Mouse (Mus musculus) neural tube, embryonic 13.5 days (tissue): ENCODE results near the gene Prr7. TPM values are rescaled to one million over a fixed set of nuclear protein-coding genes. Genes with fewer than 3 reads are reported as not detected.

Source experiments
- ATAC-seq: fragments of 200-750 bp; cut with Nextera tagmentation; 2 replicates; pipeline ENCODE4 v1.8.0; 2017; ENCODE audit warnings: low read depth, mild to moderate bottlenecking, moderate TSS enrichment, moderate library complexity
- H3K27ac ChIP-seq: fragments of 300-500 bp; sonication (generic); replicated peaks from 2 replicates; pipeline ENCODE4 v1.5.1; 2015; ENCODE audit warnings: moderate library complexity, mild to moderate bottlenecking, inconsistent platforms
- H3K27me3 ChIP-seq: fragments of 300-500 bp; sonication (generic); 2 replicates; pipeline ENCODE4 v1.6.1; 2015; ENCODE audit warnings: mild to moderate bottlenecking, inconsistent platforms
- H3K36me3 ChIP-seq: fragments of 300-500 bp; sonication (generic); 2 replicates; pipeline ENCODE4 v1.6.1; 2015; ENCODE audit warnings: mild to moderate bottlenecking, inconsistent platforms
- H3K4me1 ChIP-seq: fragments of 300-500 bp; sonication (generic); replicated peaks from 2 replicates; pipeline ENCODE4 v1.6.1; 2015; ENCODE audit warnings: inconsistent platforms
- H3K4me2 ChIP-seq: fragments of 300-500 bp; sonication (generic); 2 replicates; pipeline ENCODE4 v1.6.1; 2015; ENCODE audit warnings: inconsistent platforms, mild to moderate bottlenecking, moderate library complexity
- H3K4me3 ChIP-seq: fragments of 300-500 bp; sonication (generic); 2 replicates; pipeline ENCODE4 v1.5.1; 2015; ENCODE audit warnings: mild to moderate bottlenecking, inconsistent platforms
- H3K9ac ChIP-seq: fragments of 300-500 bp; sonication (generic); 2 replicates; pipeline ENCODE4 v1.6.1; 2015; ENCODE audit warnings: moderate library complexity, mild to moderate bottlenecking, inconsistent platforms
- H3K9me3 ChIP-seq: fragments of 300-500 bp; sonication (generic); 2 replicates; pipeline ENCODE4 v1.6.1; 2016; ENCODE audit warnings: inconsistent platforms
- WGBS: fragments of 180-500 bp; shearing (Covaris S2); methylation state at CpG from one replicate; pipeline ENCODE4 v1.1.7; 2015; 5-methylcytosine and 5-hydroxymethylcytosine counted together
- polyA plus RNA-seq: library from polyadenylated mRNA; unstranded; fragments of >200 nt; fragmentation: Nextera tagmentation; extraction: Ambion mirVana; gene quantifications from 2 replicates; pipeline ENCODE4 v1.2.1, GENCODE M21; 2015

The Prr7 gene
- polyA plus RNA-seq, 1 experiment from 2014 or later = 2.5 TPM

GRCm38 (mm10) chr13:55451296-55451695, 12.8 kb upstream of the Prr7 start:
- H3K36me3 ChIP-seq = peaks cover 69% of the 10 kb centered on the region
- ATAC-seq = no peak
- H3K27me3 ChIP-seq = no peaks in the 10 kb centered on the region
- 89% methylated on average over 10 of the region's 10 CpGs for WGBS
- H3K9ac ChIP-seq = no peak overlapping the region
- peaks cover 22% of the 10 kb centered on the region for H3K4me1 ChIP-seq
- H3K4me2 ChIP-seq = no peak overlapping the region
- H3K4me3 ChIP-seq = no peak overlapping the region
- no peak overlapping the region for H3K27ac ChIP-seq
- H3K9me3 ChIP-seq = no peaks in the 10 kb centered on the region

- no peak for ATAC-seq
- no peaks in the 10 kb centered on the region for H3K9me3 ChIP-seq
- H3K4me3 ChIP-seq = no peak overlapping the region
- no peak overlapping the region for H3K9ac ChIP-seq
- H3K36me3 ChIP-seq = peaks cover 76% of the 10 kb centered on the region
- WGBS = 93% methylated on average over 16 of the region's 16 CpGs
- H3K4me2 ChIP-seq = no peak overlapping the region
- no peak overlapping the region for H3K27ac ChIP-seq
- no peaks in the 10 kb centered on the region for H3K27me3 ChIP-seq
- H3K4me1 ChIP-seq = peaks cover 16% of the 10 kb centered on the region
Measured at GRCm38 (mm10) chr13:55451785-55452549, 12.1 kb upstream of the Prr7 start.

- Histone ChIP-seq H3K27me3 (peaks cover 9% of the 10 kb centered on the region; the same call in 1 of the 2 replicates), H3K4me1 (peaks cover 45% of the 10 kb centered on the region), H3K27ac (peak overlapping the region; percentile 98; the same call in 1 of the 2 replicates), H3K9me3 (no peaks in the 10 kb centered on the region), H3K36me3 (peaks cover 42% of the 10 kb centered on the region), H3K4me2 (peak overlapping the region; percentile 77), H3K4me3 (0 out of 2 replicates have a peak overlapping the region, but pooled peaks have one; percentile 80), H3K9ac (no peak overlapping the region)
- no peak for ATAC-seq
- WGBS = 56% methylated on average over 2 of the region's 2 CpGs
Measured at GRCm38 (mm10) chr13:55462965-55463364, 1.1 kb upstream of the Prr7 start.

GRCm38 (mm10) chr13:55463399-55464026, 554 bp upstream of the Prr7 start:
- Histone ChIP-seq H3K27me3 (peaks cover 9% of the 10 kb centered on the region; the same call in 1 of the 2 replicates), H3K36me3 (peaks cover 38% of the 10 kb centered on the region), H3K4me3 (peak overlapping the region; percentile 80), H3K9ac (peak overlapping the region; percentile 92), H3K4me1 (peaks cover 47% of the 10 kb centered on the region), H3K27ac (peak overlapping the region; percentile 98), H3K4me2 (peak overlapping the region; percentile 77), H3K9me3 (no peaks in the 10 kb centered on the region)
- ATAC-seq = peak; percentile 6
- WGBS = 7% methylated on average over 14 of the region's 14 CpGs

GRCm38 (mm10) chr13:55465184-55465583, 1.1 kb downstream of the Prr7 start:
- Histone ChIP-seq H3K4me2 (peak overlapping the region; percentile 77), H3K9ac (peak overlapping the region; percentile 92), H3K4me3 (peak overlapping the region; percentile 80), H3K36me3 (peaks cover 22% of the 10 kb centered on the region), H3K4me1 (peaks cover 63% of the 10 kb centered on the region), H3K9me3 (no peaks in the 10 kb centered on the region), H3K27ac (peak overlapping the region; percentile 98), H3K27me3 (peaks cover 9% of the 10 kb centered on the region; the same call in 1 of the 2 replicates)
- WGBS = 0% methylated on average over 3 of the region's 3 CpGs
- peak; percentile 21 for ATAC-seq

GRCm38 (mm10) chr13:55465830-55466440, 1.9 kb downstream of the Prr7 start:
- WGBS = 60% methylated on average over 5 of the region's 5 CpGs
- Histone ChIP-seq H3K4me1 (peaks cover 71% of the 10 kb centered on the region), H3K4me3 (peak overlapping the region; percentile 80), H3K27me3 (peaks cover 9% of the 10 kb centered on the region; the same call in 1 of the 2 replicates), H3K9ac (peak overlapping the region; percentile 92), H3K27ac (peak overlapping the region; percentile 98), H3K36me3 (peaks cover 15% of the 10 kb centered on the region), H3K9me3 (no peaks in the 10 kb centered on the region), H3K4me2 (peak overlapping the region; percentile 77)
- no peak for ATAC-seq

- H3K27me3 ChIP-seq = no peaks in the 10 kb centered on the region
- no peaks in the 10 kb centered on the region for H3K9me3 ChIP-seq
- H3K36me3 ChIP-seq = peaks cover 11% of the 10 kb centered on the region
- 41% methylated on average over 13 of the region's 13 CpGs for WGBS
- no peak overlapping the region for H3K9ac ChIP-seq
- no peak overlapping the region for H3K4me3 ChIP-seq
- no peak for ATAC-seq
- no peak overlapping the region for H3K27ac ChIP-seq
- no peak overlapping the region for H3K4me2 ChIP-seq
- H3K4me1 ChIP-seq = peaks cover 87% of the 10 kb centered on the region
Measured at GRCm38 (mm10) chr13:55468851-55469560, 4.9 kb downstream of the Prr7 start.

- 42% methylated on average over 9 of the region's 9 CpGs for WGBS
- Histone ChIP-seq H3K4me1 (peaks cover 91% of the 10 kb centered on the region), H3K36me3 (peaks cover 24% of the 10 kb centered on the region), H3K4me2 (peak overlapping the region; percentile 93), H3K4me3 (no peak overlapping the region), H3K9ac (peak overlapping the region; percentile 85), H3K27ac (peak overlapping the region; percentile 92), H3K27me3 (no peaks in the 10 kb centered on the region), H3K9me3 (no peaks in the 10 kb centered on the region)
- no peak for ATAC-seq
Measured at GRCm38 (mm10) chr13:55470372-55470771, 6.3 kb downstream of the Prr7 start.

GRCm38 (mm10) chr13:55471156-55471818, 7.2 kb downstream of the Prr7 start:
- Histone ChIP-seq H3K36me3 (peaks cover 33% of the 10 kb centered on the region), H3K27me3 (no peaks in the 10 kb centered on the region), H3K27ac (peak overlapping the region; percentile 92), H3K4me3 (peak overlapping the region; percentile 49), H3K9me3 (no peaks in the 10 kb centered on the region), H3K4me2 (peak overlapping the region; percentile 93), H3K9ac (peak overlapping the region; percentile 85), H3K4me1 (peaks cover 90% of the 10 kb centered on the region)
- WGBS = 1% methylated on average over 52 of the region's 54 CpGs
- ATAC-seq = peak; percentile 55

- Histone ChIP-seq H3K9me3 (no peaks in the 10 kb centered on the region), H3K4me3 (peak overlapping the region; percentile 49), H3K4me2 (peak overlapping the region; percentile 93), H3K4me1 (peaks cover 86% of the 10 kb centered on the region), H3K9ac (peak overlapping the region; percentile 85), H3K27me3 (no peaks in the 10 kb centered on the region), H3K27ac (peak overlapping the region; percentile 92), H3K36me3 (peaks cover 38% of the 10 kb centered on the region)
- WGBS = 0% methylated on average over 31 of the region's 31 CpGs
- peak; percentile 52 for ATAC-seq
Measured at GRCm38 (mm10) chr13:55471819-55472131, 7.7 kb downstream of the Prr7 start.
